Mouse (Mus musculus) G1E (cell line): Measurements from ENCODE around the gene Htr3b.

Experiments
- CTCF ChIP-seq: IDR thresholded peaks from 2 replicates; pipeline ENCODE4 v1.5.1; 2012; ENCODE audit warnings: low read depth, low read length, inconsistent platforms, mixed read lengths
- GATA1 ChIP-seq: IDR thresholded peaks from 2 replicates; pipeline ENCODE4 v1.6.1; 2012; ENCODE audit warnings: borderline replicate concordance, low read length, inconsistent platforms, mixed read lengths
- GATA2 ChIP-seq: IDR thresholded peaks from 2 replicates; pipeline ENCODE4 v1.6.1; 2012; ENCODE audit warnings: low read depth, low read length, inconsistent platforms, borderline replicate concordance
- POLR2AphosphoS5 ChIP-seq: IDR thresholded peaks from 2 replicates; pipeline ENCODE4 v1.6.1; 2012; ENCODE audit warnings: low read depth, low read length, inconsistent platforms; ENCODE audit not compliant: insufficient replicate concordance
- TAL1 ChIP-seq: conservative IDR thresholded peaks from 2 replicates; pipeline ENCODE4 v1.6.1; 2012; ENCODE audit warnings: low read depth, low read length, inconsistent platforms, mixed read lengths

DNA sequence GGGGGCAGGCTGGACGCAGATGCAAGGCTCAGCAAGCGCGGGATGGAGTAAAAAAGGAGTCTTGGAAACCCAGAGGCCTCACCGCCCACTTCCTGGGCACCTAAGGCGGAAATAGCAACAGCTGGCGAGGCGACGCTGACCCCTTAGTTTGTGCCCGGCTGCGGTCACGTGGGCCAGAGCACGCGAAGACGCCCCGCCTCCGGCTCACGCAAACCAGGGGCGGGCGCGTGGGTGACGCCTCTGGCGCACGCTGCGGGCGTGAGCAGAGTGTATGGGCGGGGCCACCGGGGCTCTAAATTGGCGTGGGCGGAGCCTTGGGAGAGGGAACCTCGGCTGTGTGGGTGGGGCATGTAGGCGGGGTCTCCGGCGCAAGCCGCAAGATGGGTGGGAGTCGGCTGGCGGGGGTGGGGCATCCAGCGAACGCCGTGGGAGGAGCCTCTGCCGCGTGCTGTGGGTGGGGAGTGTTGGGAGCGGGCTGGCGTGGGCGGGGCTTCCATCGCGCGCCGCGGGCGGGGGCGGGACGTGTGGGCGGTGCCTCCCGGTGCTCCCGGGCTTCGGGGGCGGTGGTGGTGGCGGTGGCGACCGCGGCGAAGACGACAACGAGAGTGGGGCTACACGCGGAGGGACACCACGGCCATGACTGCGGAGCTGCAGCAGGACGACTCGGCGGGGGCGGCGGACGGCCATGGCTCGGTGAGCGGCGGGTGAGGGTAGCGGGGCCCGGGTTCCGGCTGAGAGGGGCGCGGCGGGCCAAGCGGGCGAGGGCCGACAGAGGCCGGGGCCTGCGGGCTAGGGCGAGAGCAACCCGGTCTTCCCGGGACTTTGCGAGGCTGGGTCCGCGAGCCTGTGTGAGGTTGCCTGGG, 20.3 kb upstream of the Htr3b start, which contains the start of gene Usp28:
- TF ChIP-seq CTCF (no peak), GATA2 (no peak), GATA1 (no peak), POLR2AphosphoS5 (no peak), TAL1 (no peak)
